Mouse (Mus musculus) embryonic facial prominence, embryonic 13.5 days (tissue): ENCODE data around the gene Ifi213. TPM values are rescaled to one million over a fixed set of nuclear protein-coding genes. Genes with fewer than 3 reads are reported as not detected.
"Not testable (repeated sequence)": the region's sequence is repeated elsewhere in the genome, so short reads cannot be mapped to it uniquely, and the experiment has no call there.

Experiments
- ATAC-seq: fragments of 200-750 bp; cut with Nextera tagmentation; 2 replicates; pipeline ENCODE4 v1.8.0; 2017; ENCODE audit warnings: low read depth; ENCODE audit not compliant: insufficient number of reproducible peaks, insufficient read depth, low FRiP score, low TSS enrichment
- H3K27ac ChIP-seq: fragments of 300-500 bp; sonication (generic); 2 replicates; pipeline ENCODE4 v1.5.1; 2015; ENCODE audit warnings: moderate library complexity, mild to moderate bottlenecking, inconsistent platforms
- H3K27me3 ChIP-seq: fragments of 300-500 bp; sonication (generic); 2 replicates; pipeline ENCODE4 v1.6.1; 2015; ENCODE audit warnings: mild to moderate bottlenecking, inconsistent platforms
- H3K36me3 ChIP-seq: fragments of 300-500 bp; sonication (generic); 2 replicates; pipeline ENCODE4 v1.6.1; 2015; ENCODE audit warnings: mild to moderate bottlenecking, inconsistent platforms
- H3K4me1 ChIP-seq: fragments of 300-500 bp; sonication (generic); 2 replicates; pipeline ENCODE4 v1.6.1; 2015; ENCODE audit warnings: inconsistent platforms
- H3K4me2 ChIP-seq: fragments of 300-500 bp; sonication (generic); 2 replicates; pipeline ENCODE4 v1.6.1; 2015; ENCODE audit warnings: moderate library complexity, mild to moderate bottlenecking, inconsistent platforms
- H3K4me3 ChIP-seq: fragments of 300-500 bp; sonication (generic); 2 replicates; pipeline ENCODE4 v1.5.1; 2015; ENCODE audit warnings: mild to moderate bottlenecking, inconsistent platforms
- H3K9ac ChIP-seq: fragments of 300-500 bp; sonication (generic); 2 replicates; pipeline ENCODE4 v1.6.1; 2015; ENCODE audit warnings: mild to moderate bottlenecking, inconsistent platforms
- H3K9me3 ChIP-seq: fragments of 300-500 bp; sonication (generic); 2 replicates; pipeline ENCODE4 v1.6.1; 2016; ENCODE audit warnings: inconsistent platforms
- WGBS: fragments of 180-500 bp; shearing (Covaris S2); methylation state at CpG from one replicate; pipeline ENCODE4 v1.1.7; 2015; ENCODE audit warnings: mixed read lengths; 5-methylcytosine and 5-hydroxymethylcytosine counted together
- microRNA-seq: library from miRNA; unstranded; fragments of <30 nt; microRNA quantifications from one replicate; pipeline ENCODE4, GENCODE M21; 2016
- polyA plus RNA-seq: library from polyadenylated mRNA; unstranded; fragments of >200 nt; fragmentation: Nextera tagmentation; extraction: Ambion mirVana; gene quantifications from 2 replicates; pipeline ENCODE4 v1.2.1, GENCODE M21; 2015

The Ifi213 gene
- polyA plus RNA-seq, 1 experiment from 2014 or later, result not detected

GRCm38 (mm10) chr1:173550491-173551050 is 48.5 kb downstream of the Ifi213 start:
- not testable (repeated sequence) for H3K36me3 ChIP-seq, H3K9ac ChIP-seq, H3K4me2 ChIP-seq, H3K27me3 ChIP-seq, H3K4me1 ChIP-seq, H3K4me3 ChIP-seq, ATAC-seq, H3K27ac ChIP-seq, H3K9me3 ChIP-seq
- WGBS, result 76% methylated on average over 5 of the region's 5 CpGs

DNA sequence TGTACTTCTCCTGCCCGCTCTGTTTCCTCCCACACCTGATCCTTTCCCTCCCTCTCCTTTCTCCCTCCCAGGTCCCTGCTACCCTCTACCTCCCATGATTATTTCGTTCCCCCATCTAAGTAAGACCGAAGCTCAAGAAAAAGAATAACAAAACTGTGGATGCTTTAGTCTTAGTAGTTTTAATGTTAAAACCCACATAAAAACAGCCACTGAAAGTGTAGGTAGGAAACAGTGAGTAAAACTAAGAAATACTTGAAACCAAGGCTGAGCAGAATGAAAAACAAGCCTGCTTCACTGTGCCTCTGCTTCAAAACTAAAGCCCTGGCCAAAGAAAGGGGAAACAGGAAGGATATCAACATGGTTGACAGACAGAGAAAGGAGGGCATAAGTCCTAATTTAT is 50.3 kb downstream of the Ifi213 start:
- not testable (repeated sequence) for H3K27me3 ChIP-seq, H3K9me3 ChIP-seq, ATAC-seq, H3K4me1 ChIP-seq, H3K4me2 ChIP-seq, H3K9ac ChIP-seq, H3K36me3 ChIP-seq, H3K27ac ChIP-seq, H3K4me3 ChIP-seq
- WGBS, result 85% methylated on average over 3 of the region's 3 CpGs

GRCm38 (mm10) chr1:173535791-173536190 is 63.3 kb downstream of the Ifi213 start, which contains the start of gene Ifi214:
TSS of gene Ifi214 (minus strand) at chr1:173535957.
- not testable (repeated sequence) for H3K9me3 ChIP-seq, H3K4me1 ChIP-seq, H3K27me3 ChIP-seq, H3K27ac ChIP-seq, H3K36me3 ChIP-seq, H3K9ac ChIP-seq, ATAC-seq, H3K4me3 ChIP-seq, H3K4me2 ChIP-seq
- 92% methylated on average over 3 of the region's 3 CpGs for WGBS

- no peak overlapping the region for H3K27ac ChIP-seq
- H3K9ac ChIP-seq, result no peak overlapping the region
- H3K4me2 ChIP-seq, result no peak overlapping the region
- no peaks in the 10 kb centered on the region for H3K9me3 ChIP-seq
- no peak overlapping the region for H3K4me3 ChIP-seq
- ATAC-seq, result no peak
- no peaks in the 10 kb centered on the region for H3K27me3 ChIP-seq
- H3K4me1 ChIP-seq, result no peaks in the 10 kb centered on the region
- no peaks in the 10 kb centered on the region for H3K36me3 ChIP-seq
Observed at GRCm38 (mm10) chr1:173521452-173521851, 77.6 kb downstream of the Ifi213 start.

Small RNA genes lying within 50 kb of the gene (microRNA-seq; reads per million reads assigned to microRNA genes)
- gene Gm44339 (not detected), gene Gm44481 (not detected)

Other genes starting within 250 kb of the Ifi213 start
- gene Aim2, start 248.4 kb downstream of the Ifi213 start, polyA plus RNA-seq, result 2.7 and 3.1 TPM in 2 replicates
- gene Cadm3, start 231.6 kb downstream of the Ifi213 start, polyA plus RNA-seq, result 5.2 and 6.1 TPM in 2 replicates
- gene Ifi206, start 108.2 kb downstream of the Ifi213 start, polyA plus RNA-seq, result not detected in 2 replicates
- gene Ifi214, start 63.3 kb downstream of the Ifi213 start, polyA plus RNA-seq, result not detected in 2 replicates
- 0.06 and 0.12 TPM in 2 replicates for gene Ifi209, start 31.6 kb upstream of the Ifi213 start, polyA plus RNA-seq
- gene Ifi208, start 74.4 kb upstream of the Ifi213 start, polyA plus RNA-seq, result not detected in 2 replicates
- 0.59 and 0.66 TPM in 2 replicates for gene Ifi207, start 142.5 kb upstream of the Ifi213 start, polyA plus RNA-seq
- 1.1 and 1.7 TPM in 2 replicates for gene Ifi204, start 167.7 kb upstream of the Ifi213 start, polyA plus RNA-seq